Mouse (Mus musculus): ENCODE results near the gene Parva.

- no peak for TF ChIP-seq CTCF (IDR thresholded peaks at IDR 0.05)
- TF ChIP-seq EP300 (IDR thresholded peaks at IDR 0.05) = peak; percentile 34; the same call in 1 of the 2 replicates
These were observed 39.5 kb downstream of the Parva start for GRCm38 (mm10) chr7:112466786-112467185.
